Mouse (Mus musculus) embryo, embryonic 11 days (tissue): ENCODE results near the gene Fbxo2.
"Not testable (repeated sequence)": the region's sequence is repeated elsewhere in the genome, so short reads cannot be mapped to it uniquely, and the experiment has no call there.

Experiments
- DNase-seq: peaks from one replicate; pipeline ENCODE4 v3.0.0-alpha.2; 2015

The Fbxo2 gene

DNA sequence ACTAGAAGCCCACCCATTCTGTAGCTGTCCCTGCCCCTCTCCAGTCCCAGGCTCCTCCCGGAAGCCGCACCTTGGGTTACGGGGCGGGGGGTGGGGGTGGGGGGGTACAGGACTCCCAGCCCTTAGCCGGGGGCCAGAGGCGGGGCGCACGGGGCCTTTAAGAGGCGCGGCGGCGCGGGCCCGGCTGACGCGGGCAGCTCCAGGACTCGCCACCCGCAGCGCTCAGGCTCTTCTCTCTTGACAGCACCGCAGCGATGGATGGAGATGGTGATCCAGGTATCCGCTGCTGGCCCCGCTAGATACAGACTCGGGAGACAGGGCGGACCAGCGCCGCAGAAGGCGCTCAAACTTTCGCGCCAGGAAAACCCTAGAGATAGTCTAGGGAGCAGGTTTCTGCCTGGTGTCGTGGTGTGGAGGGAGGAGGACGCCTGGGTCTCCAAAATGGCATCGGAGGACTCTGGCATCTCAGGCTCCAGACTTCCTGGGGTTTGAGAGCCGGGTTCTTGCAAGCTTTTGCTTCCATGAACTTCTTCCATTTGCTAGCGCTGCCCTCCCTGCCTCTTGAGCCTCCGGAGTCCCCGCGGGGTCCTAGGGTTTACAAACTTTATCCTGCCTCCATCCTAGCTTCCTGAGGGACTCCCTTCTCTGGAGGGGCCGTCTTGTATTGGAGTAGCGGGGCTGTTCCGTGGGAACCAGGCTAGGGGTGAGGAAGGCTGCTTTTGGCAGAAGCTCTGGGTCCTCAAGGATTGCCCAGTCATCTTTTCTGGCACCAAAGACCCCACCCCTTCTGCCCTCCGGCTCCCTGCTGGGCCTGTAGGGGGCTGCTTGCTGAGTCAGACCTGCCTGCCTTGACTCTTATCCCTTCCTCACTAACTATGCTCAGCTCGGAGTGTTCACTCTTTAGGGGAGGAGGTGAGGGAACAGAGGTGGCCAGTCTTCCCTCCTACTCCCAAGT, at the start of gene Fbxo2, which contains the start of gene Fbxo44:
Gene Fbxo2, plus strand, starts transcription at position 186 of the 955 bp plus-strand sequence.
Gene Fbxo44, minus strand, starts transcription at position 47 of the 955 bp plus-strand sequence.
- peak; percentile 76 for DNase-seq

GRCm38 (mm10) chr4:148112519-148112918, 47.9 kb upstream of the Fbxo2 start:
- no peak for DNase-seq

DNA sequence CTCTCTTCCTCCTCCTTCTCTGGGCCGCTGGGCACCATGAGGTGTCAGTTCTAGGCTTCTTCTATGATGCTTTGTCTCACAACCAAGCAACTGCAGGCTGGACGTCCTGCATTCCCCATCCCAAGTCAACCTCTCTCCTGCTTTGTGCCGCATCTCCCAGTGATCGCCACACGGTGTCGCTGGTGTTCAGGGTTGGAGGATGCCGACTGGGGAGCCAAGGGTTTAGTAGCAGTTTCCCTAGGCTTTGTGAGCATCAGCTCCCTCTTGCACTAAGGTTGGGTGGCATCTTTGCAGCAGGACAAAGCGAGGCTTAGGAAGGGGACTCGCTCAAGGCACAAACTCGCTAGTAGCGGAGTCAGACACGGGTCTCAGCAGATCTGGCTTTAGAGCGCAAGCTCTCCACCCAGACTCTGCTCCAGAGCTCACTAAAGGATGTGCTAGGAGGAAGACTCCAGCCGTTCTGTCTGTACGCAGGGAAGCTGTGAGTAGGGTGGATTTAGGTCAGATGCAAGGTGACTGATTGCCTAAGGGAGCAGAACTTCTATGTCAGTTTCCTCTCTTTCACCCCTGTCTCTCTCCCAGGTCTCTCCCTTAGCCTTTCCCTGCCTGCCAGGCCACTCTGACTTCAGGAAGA, 45.5 kb upstream of the Fbxo2 start:
- peak; percentile 86 for DNase-seq

DNA sequence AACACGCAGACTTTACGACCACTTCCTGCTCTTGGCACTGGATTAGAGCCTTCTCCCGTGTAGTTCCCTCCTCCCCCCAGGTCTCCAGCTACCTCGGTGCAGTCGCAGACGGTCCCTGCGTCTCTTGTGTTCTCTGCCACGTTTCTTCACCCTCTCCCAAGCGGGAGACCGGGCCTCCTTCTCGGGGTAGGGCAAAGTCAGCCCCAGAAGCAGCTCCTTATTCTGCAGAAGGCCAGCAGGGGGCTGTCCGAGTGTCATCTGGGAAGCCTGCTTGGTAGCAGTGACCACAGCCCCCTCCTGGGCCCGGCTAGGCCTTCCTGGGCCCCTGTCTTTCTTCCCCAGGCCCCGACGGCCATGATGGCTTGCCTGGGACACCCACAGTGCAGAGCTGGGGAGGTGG, 45.0 kb upstream of the Fbxo2 start:
- DNase-seq: peak; percentile 75

- DNase-seq: no peak
These were observed 43.8 kb upstream of the Fbxo2 start for GRCm38 (mm10) chr4:148116657-148117056.

- no peak for DNase-seq
These were observed 43.0 kb upstream of the Fbxo2 start for GRCm38 (mm10) chr4:148117392-148117791.

GRCm38 (mm10) chr4:148119578-148119977, 40.8 kb upstream of the Fbxo2 start:
- DNase-seq: not testable (repeated sequence)

DNA sequence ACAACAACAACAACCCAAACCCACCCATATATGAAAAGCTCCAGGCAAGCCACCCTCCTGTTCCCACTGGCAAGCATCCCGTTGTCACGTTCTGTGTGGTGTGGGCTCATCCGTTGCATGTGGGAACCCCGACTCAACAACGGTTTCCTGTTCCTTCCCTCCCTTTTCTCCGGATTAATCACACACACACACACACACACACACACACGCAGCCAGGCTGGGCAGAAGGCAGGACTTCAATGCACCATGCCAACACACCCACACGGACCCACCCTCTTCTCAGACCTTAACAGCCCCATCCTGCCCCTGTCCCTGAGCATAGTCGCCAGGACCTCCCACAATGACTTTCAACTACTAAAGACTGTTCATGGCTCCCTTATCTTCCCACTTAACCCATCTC, 39.9 kb upstream of the Fbxo2 start:
- DNase-seq: no peak

DNA sequence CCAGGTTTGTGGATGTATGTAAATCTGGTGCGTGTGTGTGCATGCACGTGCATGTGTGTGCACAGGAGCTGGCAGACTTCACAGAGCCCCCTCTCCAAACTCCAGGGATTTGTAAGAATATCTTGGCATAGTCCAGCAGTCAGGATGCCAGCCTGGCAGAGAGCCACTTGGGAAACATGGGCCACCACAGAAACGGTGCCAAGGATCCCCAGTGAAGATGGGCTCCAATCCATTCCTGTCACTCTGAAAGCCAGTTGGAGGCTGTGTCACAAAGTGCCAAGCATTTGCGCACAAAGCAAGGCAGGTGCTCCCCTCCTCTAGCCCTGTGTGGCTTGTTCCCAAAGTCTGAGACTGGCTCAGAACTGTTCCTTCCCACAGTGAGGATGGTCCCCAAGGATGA, 39.1 kb upstream of the Fbxo2 start:
- no peak for DNase-seq

- DNase-seq: peak; percentile 53
These were observed 38.3 kb upstream of the Fbxo2 start for GRCm38 (mm10) chr4:148121982-148122693.

DNA sequence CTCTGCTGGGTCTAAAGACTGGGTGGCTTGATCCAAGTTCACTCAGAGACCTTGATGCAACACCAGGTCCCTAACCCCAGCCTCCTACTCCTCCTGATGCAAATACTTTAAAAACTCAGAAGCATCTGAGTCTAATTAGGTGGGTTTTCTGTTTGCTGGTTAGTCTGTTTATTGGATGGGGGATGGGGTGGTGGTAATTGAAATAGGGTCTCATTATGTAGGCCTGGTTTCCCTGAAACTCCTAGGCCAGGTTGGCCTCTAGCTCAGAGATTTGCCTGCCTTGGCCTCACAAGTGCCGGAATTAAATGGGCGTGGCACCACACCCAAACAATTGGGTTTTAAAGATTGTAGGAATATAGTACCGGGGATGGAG, 37.7 kb upstream of the Fbxo2 start:
- peak; percentile 27 for DNase-seq

- DNase-seq: no peak
These were observed 32.2 kb upstream of the Fbxo2 start for GRCm38 (mm10) chr4:148128241-148128640.

DNA sequence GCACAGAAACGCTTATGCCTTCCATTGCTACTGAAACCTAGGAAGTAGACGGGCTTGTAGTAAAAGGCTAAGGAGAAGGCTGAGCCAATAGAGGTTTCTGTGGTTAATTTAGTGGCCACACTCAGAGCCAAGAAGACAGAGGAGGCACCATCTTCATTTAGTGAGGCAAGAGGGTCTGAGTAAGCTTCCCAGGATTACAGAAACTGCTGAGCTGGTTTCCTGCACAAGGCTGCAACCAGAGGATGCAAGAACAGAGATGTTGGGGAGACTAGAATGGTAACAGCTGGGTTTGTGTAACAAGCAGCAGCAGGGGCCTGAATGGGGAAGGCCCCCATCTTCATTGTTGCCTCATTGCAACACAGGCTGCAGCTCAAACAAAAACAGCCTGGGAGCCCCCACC, 31.7 kb upstream of the Fbxo2 start:
- no peak for DNase-seq

- DNase-seq: no peak
These were observed 30.3 kb upstream of the Fbxo2 start, which contains the start of gene Mad2l2 for GRCm38 (mm10) chr4:148130133-148130532. TSS of gene Mad2l2 (plus strand) at chr4:148130384.

- peak; percentile 89 for DNase-seq
These were observed 29.6 kb upstream of the Fbxo2 start, which contains the start of gene Draxin for GRCm38 (mm10) chr4:148130561-148131413. TSS of gene Draxin (minus strand) at chr4:148130698.

GRCm38 (mm10) chr4:148131497-148132081, 28.8 kb upstream of the Fbxo2 start:
- DNase-seq: peak; percentile 83

DNA sequence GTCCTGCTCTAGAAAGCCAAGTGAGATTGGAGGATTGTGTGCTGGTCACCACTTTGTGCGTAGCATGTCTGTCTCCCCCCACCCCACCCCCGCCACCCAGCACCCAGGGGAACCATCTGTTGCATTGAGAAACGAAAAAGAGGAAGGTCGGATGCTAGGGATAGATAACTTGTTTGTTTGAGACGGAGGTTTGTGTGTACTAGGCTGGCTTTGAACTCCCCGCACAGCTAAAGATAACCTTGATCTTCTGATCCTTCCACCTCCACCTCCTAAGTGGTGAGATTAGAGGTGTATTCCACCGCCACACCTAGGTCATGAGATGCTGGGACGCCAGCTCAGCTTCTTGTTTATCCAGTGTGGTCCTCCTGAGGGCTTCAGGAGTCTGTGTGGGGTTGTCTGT, 25.4 kb upstream of the Fbxo2 start:
- no peak for DNase-seq

DNA sequence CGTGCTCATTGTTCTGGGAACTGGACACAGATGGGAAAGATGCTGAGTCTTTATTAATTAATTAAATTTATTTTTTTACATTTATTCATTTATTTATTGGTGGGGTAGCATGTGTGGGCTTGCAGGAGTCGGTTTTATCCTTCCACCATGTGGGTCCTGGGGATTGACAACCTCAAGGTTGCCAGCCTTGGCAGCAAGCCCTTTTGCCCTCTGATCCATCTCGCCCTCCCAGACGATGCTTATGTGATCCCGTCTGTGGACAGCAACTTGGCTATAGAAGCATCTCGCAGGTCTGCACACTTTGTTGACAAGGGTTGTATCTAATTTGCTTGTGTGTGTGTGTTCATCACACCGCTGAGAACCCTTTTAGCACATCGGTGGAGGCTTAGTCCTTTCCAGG, 22.9 kb upstream of the Fbxo2 start:
- no peak for DNase-seq

DNA sequence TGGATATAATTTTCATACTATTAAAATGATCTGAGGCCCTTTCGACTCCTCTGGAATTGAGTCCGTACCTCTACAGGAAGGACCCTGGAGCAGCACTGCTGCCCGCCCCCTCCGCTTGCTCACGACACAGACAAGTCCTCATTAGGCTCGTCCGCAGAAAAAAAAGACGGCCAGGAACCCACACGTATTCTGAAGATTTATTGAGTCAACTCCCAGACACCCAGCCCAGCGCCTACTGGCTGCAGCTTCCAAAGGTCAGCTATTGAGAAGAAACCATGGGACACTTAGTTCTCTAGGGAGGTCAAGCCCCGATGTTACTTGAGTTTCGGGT, 20.7 kb upstream of the Fbxo2 start:
- DNase-seq: no peak

DNA sequence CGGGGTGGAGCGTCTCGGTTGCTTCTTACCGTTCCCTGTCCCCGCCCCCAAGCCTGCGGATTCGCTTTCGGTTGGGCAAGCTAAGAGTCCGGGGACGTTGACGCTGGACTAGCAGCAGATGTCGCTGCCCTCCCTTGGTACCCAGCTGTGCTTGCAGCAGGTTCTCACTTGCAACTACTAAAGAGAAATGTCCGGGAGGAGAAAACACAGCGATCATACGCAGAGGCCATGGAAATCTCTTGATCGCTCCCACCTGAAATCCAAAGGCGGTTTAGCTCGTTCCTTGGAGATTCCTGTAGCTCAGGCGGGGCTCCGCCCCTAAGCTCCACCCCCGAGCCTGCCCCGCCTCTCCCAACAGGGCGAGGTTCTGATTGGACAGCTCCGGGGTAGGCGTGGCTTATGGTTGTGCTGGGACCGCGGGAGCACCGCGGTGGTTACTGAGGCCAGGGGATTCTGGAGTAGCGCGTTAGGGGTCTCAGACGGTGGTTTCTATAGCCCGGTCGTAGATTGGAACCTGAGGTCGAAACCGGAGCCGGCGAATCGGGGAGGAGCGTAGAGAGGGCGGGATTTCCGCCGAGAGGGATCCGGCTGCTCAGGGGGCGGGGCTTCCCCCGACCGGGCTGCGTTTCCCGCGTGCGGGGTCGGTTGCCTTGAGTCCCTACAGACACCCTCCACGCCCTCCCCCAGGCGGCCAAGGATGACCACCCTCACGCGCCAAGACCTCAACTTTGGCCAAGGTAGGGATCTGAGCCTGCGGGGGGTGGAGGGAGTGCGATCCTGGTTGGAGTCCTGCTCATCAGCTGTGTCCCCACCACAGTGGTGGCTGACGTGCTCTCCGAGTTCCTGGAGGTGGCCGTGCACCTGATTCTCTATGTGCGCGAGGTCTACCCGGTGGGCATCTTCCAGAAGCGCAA, 20.1 kb upstream of the Fbxo2 start:
- peak; percentile 94 for DNase-seq

GRCm38 (mm10) chr4:148143721-148144120, 16.7 kb upstream of the Fbxo2 start:
- no peak for DNase-seq
